Mouse (Mus musculus) embryonic facial prominence, embryonic 11.5 days (tissue): ENCODE data around the gene Stat5b. TPM values are rescaled to one million over a fixed set of nuclear protein-coding genes. Genes with fewer than 3 reads are reported as not detected.
"Not testable (repeated sequence)": the region's sequence is repeated elsewhere in the genome, so short reads cannot be mapped to it uniquely, and the experiment has no call there.

Source experiments
- ATAC-seq: fragments of 200-750 bp; cut with Nextera tagmentation; replicated peaks from 2 replicates; pipeline ENCODE4 v1.8.0; 2017; ENCODE audit warnings: low read depth; ENCODE audit not compliant: insufficient number of reproducible peaks, low FRiP score, low TSS enrichment
- DNase-seq: peaks from one replicate; pipeline ENCODE4 v3.0.0-alpha.2; 2015; ENCODE audit warnings: low spot score
- H3K27ac ChIP-seq: fragments of 300-500 bp; sonication (generic); replicated peaks from 2 replicates; pipeline ENCODE4 v1.5.1; 2014; ENCODE audit warnings: mild to moderate bottlenecking, low read depth, low read length, control low read depth
- H3K27me3 ChIP-seq: fragments of 300-500 bp; sonication (generic); 2 replicates; pipeline ENCODE4 v1.6.1; 2014; ENCODE audit warnings: mild to moderate bottlenecking, low read length, moderate library complexity, mixed read lengths; ENCODE audit not compliant: control insufficient read depth, insufficient read depth
- H3K36me3 ChIP-seq: fragments of 300-500 bp; sonication (generic); replicated peaks from 2 replicates; pipeline ENCODE4 v1.6.1; 2014; ENCODE audit warnings: low read depth, mild to moderate bottlenecking, low read length, moderate library complexity, mixed read lengths; ENCODE audit not compliant: control insufficient read depth, insufficient read depth
- H3K4me1 ChIP-seq: fragments of 300-500 bp; sonication (generic); 2 replicates; pipeline ENCODE4 v1.6.1; 2014; ENCODE audit warnings: low read length, mixed read lengths; ENCODE audit not compliant: control insufficient read depth, insufficient read depth
- H3K4me2 ChIP-seq: fragments of 300-500 bp; sonication (generic); 2 replicates; pipeline ENCODE4 v1.6.1; 2014; ENCODE audit warnings: low read depth, mild to moderate bottlenecking, control low read depth, low read length, moderate library complexity
- H3K4me3 ChIP-seq: fragments of 300-500 bp; sonication (generic); 2 replicates; pipeline ENCODE4 v1.5.1; 2014; ENCODE audit warnings: low read depth, low read length, control low read depth
- H3K9ac ChIP-seq: fragments of 300-500 bp; sonication (generic); replicated peaks from 2 replicates; pipeline ENCODE4 v1.6.1; 2014; ENCODE audit warnings: mild to moderate bottlenecking, control low read depth, low read length
- H3K9me3 ChIP-seq: fragments of 300-500 bp; sonication (generic); replicated peaks from 2 replicates; pipeline ENCODE4 v1.6.1; 2016; ENCODE audit warnings: mild to moderate bottlenecking, low read length, inconsistent platforms, mixed read lengths; ENCODE audit not compliant: control insufficient read depth
- WGBS: fragments of 180-500 bp; shearing (Covaris S2); extraction: QIAGEN DNeasy Blood & Tissue Kit; methylation state at CpG from one replicate; pipeline ENCODE4 v1.1.7; 2014; 5-methylcytosine and 5-hydroxymethylcytosine counted together
- polyA plus RNA-seq: library from polyadenylated mRNA; unstranded; fragments of >200 nt; fragmentation: Nextera tagmentation; extraction: Ambion mirVana; gene quantifications from 2 replicates; pipeline ENCODE4 v1.2.1, GENCODE M21; 2014

Gene Stat5b
- polyA plus RNA-seq, 1 experiment from 2014 or later = 17.9 TPM

- no peaks in the 10 kb centered on the region for H3K4me1 ChIP-seq
- 96% methylated on average over 2 of the region's 2 CpGs for WGBS
- H3K4me2 ChIP-seq = no peak overlapping the region
- DNase-seq (no peak), ATAC-seq (no peak)
- no peak overlapping the region for H3K9ac ChIP-seq
- no peaks in the 10 kb centered on the region for H3K9me3 ChIP-seq
- H3K36me3 ChIP-seq = no peaks in the 10 kb centered on the region
- H3K27me3 ChIP-seq = no peaks in the 10 kb centered on the region
- no peak overlapping the region for H3K4me3 ChIP-seq
- no peak overlapping the region for H3K27ac ChIP-seq
Measured at GRCm38 (mm10) chr11:100791457-100792049, 59.0 kb downstream of the Stat5b start.

GRCm38 (mm10) chr11:100790644-100791043 is 59.9 kb downstream of the Stat5b start:
- not testable (repeated sequence) for H3K36me3 ChIP-seq, DNase-seq, H3K27me3 ChIP-seq, H3K4me3 ChIP-seq, H3K4me2 ChIP-seq, ATAC-seq, H3K27ac ChIP-seq, H3K9ac ChIP-seq, H3K9me3 ChIP-seq, H3K4me1 ChIP-seq
- 87% methylated on average over 9 of the region's 9 CpGs for WGBS

- Histone ChIP-seq H3K4me3 (no peak overlapping the region), H3K4me1 (no peaks in the 10 kb centered on the region), H3K9me3 (no peaks in the 10 kb centered on the region), H3K27me3 (no peaks in the 10 kb centered on the region), H3K9ac (no peak overlapping the region), H3K4me2 (no peak overlapping the region), H3K36me3 (no peaks in the 10 kb centered on the region), H3K27ac (no peak overlapping the region)
- 67% methylated on average over 3 of the region's 3 CpGs for WGBS
- peak; percentile 15 for DNase-seq
- no peak for ATAC-seq
Measured at GRCm38 (mm10) chr11:100789702-100790101, 60.8 kb downstream of the Stat5b start.

GRCm38 (mm10) chr11:100785774-100786173 is 64.8 kb downstream of the Stat5b start:
- no peak overlapping the region for H3K9ac ChIP-seq
- no peaks in the 10 kb centered on the region for H3K36me3 ChIP-seq
- DNase-seq = no peak
- no peaks in the 10 kb centered on the region for H3K9me3 ChIP-seq
- H3K4me2 ChIP-seq = no peak overlapping the region
- no peak overlapping the region for H3K4me3 ChIP-seq
- no peak for ATAC-seq
- no peaks in the 10 kb centered on the region for H3K27me3 ChIP-seq
- no peaks in the 10 kb centered on the region for H3K4me1 ChIP-seq
- 87% methylated on average over 2 of the region's 2 CpGs for WGBS
- H3K27ac ChIP-seq = no peak overlapping the region

- H3K27me3 ChIP-seq = no peaks in the 10 kb centered on the region
- H3K4me2 ChIP-seq = no peak overlapping the region
- no peaks in the 10 kb centered on the region for H3K9me3 ChIP-seq
- H3K4me1 ChIP-seq = no peaks in the 10 kb centered on the region
- H3K9ac ChIP-seq = no peak overlapping the region
- DNase-seq (no peak), ATAC-seq (no peak)
- H3K36me3 ChIP-seq = no peaks in the 10 kb centered on the region
- H3K27ac ChIP-seq = no peak overlapping the region
- 86% methylated on average over 8 of the region's 8 CpGs for WGBS
- no peak overlapping the region for H3K4me3 ChIP-seq
Measured at GRCm38 (mm10) chr11:100784286-100784685, 66.2 kb downstream of the Stat5b start.

GRCm38 (mm10) chr11:100782568-100782967 is 68.0 kb downstream of the Stat5b start:
- Histone ChIP-seq H3K27ac (no peak overlapping the region), H3K4me1 (no peaks in the 10 kb centered on the region), H3K36me3 (no peaks in the 10 kb centered on the region), H3K4me3 (no peak overlapping the region), H3K9ac (no peak overlapping the region), H3K27me3 (no peaks in the 10 kb centered on the region), H3K9me3 (no peaks in the 10 kb centered on the region), H3K4me2 (no peak overlapping the region)
- DNase-seq (no peak), ATAC-seq (no peak)
- WGBS = 89% methylated on average over 13 of the region's 13 CpGs

- Histone ChIP-seq H3K9ac (no peak overlapping the region), H3K27ac (no peak overlapping the region), H3K4me1 (no peaks in the 10 kb centered on the region), H3K36me3 (no peaks in the 10 kb centered on the region), H3K9me3 (no peaks in the 10 kb centered on the region), H3K4me2 (no peak overlapping the region), H3K4me3 (no peak overlapping the region), H3K27me3 (no peaks in the 10 kb centered on the region)
- WGBS = 89% methylated on average over 15 of the region's 15 CpGs
- ATAC-seq (no peak), DNase-seq (no peak)
Measured at GRCm38 (mm10) chr11:100781763-100782475, 68.6 kb downstream of the Stat5b start.

GRCm38 (mm10) chr11:100780247-100780646 is 70.3 kb downstream of the Stat5b start:
- no peak overlapping the region for H3K9ac ChIP-seq
- WGBS = 70% methylated on average over 8 of the region's 8 CpGs
- H3K9me3 ChIP-seq = no peaks in the 10 kb centered on the region
- DNase-seq (no peak), ATAC-seq (no peak)
- H3K27ac ChIP-seq = no peak overlapping the region
- no peak overlapping the region for H3K4me2 ChIP-seq
- no peaks in the 10 kb centered on the region for H3K27me3 ChIP-seq
- H3K36me3 ChIP-seq = no peaks in the 10 kb centered on the region
- H3K4me3 ChIP-seq = no peak overlapping the region
- no peaks in the 10 kb centered on the region for H3K4me1 ChIP-seq
